Mouse (Mus musculus): ENCODE measurements around the gene Alpk3. TPM values are rescaled to one million over a fixed set of nuclear protein-coding genes. Genes with fewer than 3 reads are reported as not detected.
"Not testable (repeated sequence)": the region's sequence is repeated elsewhere in the genome, so short reads cannot be mapped to it uniquely, and the experiment has no call there.

The Alpk3 gene
- polyA plus RNA-seq, 1 experiment from 2014 or later, result 1.0 TPM

DNA sequence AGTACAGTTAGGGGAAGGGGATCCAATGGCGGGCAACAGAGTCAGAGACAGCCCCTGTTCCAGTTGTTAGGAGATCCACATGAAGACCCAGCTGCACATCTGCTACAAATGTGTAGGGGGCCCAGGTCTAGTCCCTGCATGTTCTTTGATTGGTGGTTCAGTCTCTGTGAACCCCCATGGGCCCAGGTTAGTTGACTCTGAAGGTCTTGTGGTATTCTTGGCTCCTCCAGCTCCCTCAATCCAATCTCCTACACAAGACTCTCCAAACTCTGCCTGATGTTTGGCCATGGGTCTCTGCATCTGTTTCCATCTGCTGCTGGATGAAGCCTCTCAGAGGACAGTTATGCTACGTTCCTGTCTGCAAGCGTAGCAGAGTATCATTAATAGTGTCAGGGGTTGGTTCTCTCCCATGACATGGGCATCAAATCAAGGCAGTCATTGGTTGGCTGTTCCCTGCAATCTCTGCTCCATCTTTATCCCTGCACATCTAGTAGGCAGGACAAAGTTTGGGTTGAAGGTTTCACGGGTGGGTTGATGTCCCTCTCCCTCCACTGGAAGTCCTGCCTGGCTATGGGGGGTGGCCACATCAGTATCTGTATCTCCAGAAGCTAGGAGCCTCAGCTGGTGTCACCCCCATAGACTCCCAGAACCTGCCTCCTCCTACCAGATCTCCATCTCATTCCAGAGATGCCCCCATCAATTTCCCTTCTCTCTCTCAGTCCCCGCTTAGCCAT is 82.4 kb downstream of the Alpk3 start:
- Histone ChIP-seq H3K27ac (ENCODE audit: low read depth, low read length) (no peak overlapping the region), H3K4me1 (replicated peaks; ENCODE audit: control insufficient read depth, insufficient read depth, low read length) (no peaks in the 10 kb centered on the region), H3K9me3 (ENCODE audit: control insufficient read depth) (no peaks in the 10 kb centered on the region), H3K9ac (ENCODE audit: low read depth, low read length) (no peak overlapping the region), H3K27me3 (replicated peaks; ENCODE audit: control insufficient read depth, insufficient read depth, low read length) (no peaks in the 10 kb centered on the region), H3K36me3 (ENCODE audit: control insufficient read depth, insufficient read depth) (no peaks in the 10 kb centered on the region), H3K4me3 (ENCODE audit: low read depth, low read length) (no peak overlapping the region), H3K4me2 (replicated peaks; ENCODE audit: low read depth) (no peak overlapping the region)
- 91% methylated on average over 5 of the region's 5 CpGs for WGBS
- no peak for TF ChIP-seq CTCF (IDR thresholded peaks at IDR 0.05; ENCODE audit: low read depth)
- ATAC-seq, result no peak

DNA sequence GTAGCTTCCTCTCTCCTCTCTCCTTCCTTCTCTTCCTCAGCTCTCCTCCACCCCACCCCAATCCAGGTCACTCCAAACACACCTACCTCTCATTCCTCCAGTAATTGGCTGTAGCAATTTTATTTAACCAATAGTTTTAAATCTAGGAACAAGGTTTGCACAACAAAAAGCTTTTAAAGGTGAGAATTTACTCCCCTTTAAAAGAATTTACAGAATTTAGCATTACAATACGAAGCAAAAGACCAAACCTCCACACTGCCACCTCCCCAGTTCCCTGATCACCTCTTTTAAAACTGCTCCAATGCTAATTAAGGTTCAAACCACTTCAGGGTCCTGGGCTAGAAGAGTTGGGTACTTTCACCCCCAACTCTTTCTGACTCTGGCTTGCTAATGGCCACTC is 84.1 kb downstream of the Alpk3 start:
- H3K27me3 ChIP-seq (replicated peaks; ENCODE audit: control insufficient read depth, insufficient read depth, low read length), result no peaks in the 10 kb centered on the region
- ATAC-seq, result no peak
- no peak overlapping the region for H3K4me2 ChIP-seq (replicated peaks; ENCODE audit: low read depth)
- H3K9ac ChIP-seq (ENCODE audit: low read depth, low read length), result no peak overlapping the region
- H3K4me3 ChIP-seq (ENCODE audit: low read depth, low read length), result no peak overlapping the region
- H3K27ac ChIP-seq (ENCODE audit: low read depth, low read length), result no peak overlapping the region
- no peaks in the 10 kb centered on the region for H3K36me3 ChIP-seq (ENCODE audit: control insufficient read depth, insufficient read depth)
- no peaks in the 10 kb centered on the region for H3K9me3 ChIP-seq (ENCODE audit: control insufficient read depth)
- H3K4me1 ChIP-seq (replicated peaks; ENCODE audit: control insufficient read depth, insufficient read depth, low read length), result no peaks in the 10 kb centered on the region
- WGBS, result 79% methylated on average over 1 of the region's 1 CpGs
- TF ChIP-seq CTCF (IDR thresholded peaks at IDR 0.05; ENCODE audit: low read depth), result no peak

DNA sequence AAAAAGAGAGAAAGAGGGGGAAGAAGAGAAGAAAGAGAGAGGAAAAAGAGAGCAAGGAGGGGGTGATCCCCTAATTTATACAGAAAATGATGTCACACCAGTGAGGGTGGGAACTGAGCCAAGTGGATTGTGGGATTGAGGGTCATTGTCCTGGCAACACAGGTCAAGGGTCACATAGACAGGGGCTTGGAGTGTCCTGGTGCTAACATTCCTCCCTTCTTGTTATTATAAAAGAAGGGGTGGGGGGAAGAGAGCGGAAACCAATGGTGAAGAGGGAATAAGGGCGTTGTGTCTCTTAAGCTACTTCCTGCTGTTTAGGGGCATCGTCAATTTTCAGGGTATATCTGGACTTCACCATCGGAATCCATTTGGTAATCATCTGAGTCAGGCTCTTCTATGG is 85.7 kb downstream of the Alpk3 start:
- 60% methylated on average over 4 of the region's 4 CpGs for WGBS
- H3K9ac ChIP-seq (ENCODE audit: low read depth, low read length); H3K27ac ChIP-seq (ENCODE audit: low read depth, low read length); H3K27me3 ChIP-seq (replicated peaks; ENCODE audit: control insufficient read depth, insufficient read depth, low read length); H3K4me1 ChIP-seq (replicated peaks; ENCODE audit: control insufficient read depth, insufficient read depth, low read length); H3K9me3 ChIP-seq (ENCODE audit: control insufficient read depth); ATAC-seq; H3K36me3 ChIP-seq (ENCODE audit: control insufficient read depth, insufficient read depth); H3K4me2 ChIP-seq (replicated peaks; ENCODE audit: low read depth); H3K4me3 ChIP-seq (ENCODE audit: low read depth, low read length): not testable (repeated sequence)

DNA sequence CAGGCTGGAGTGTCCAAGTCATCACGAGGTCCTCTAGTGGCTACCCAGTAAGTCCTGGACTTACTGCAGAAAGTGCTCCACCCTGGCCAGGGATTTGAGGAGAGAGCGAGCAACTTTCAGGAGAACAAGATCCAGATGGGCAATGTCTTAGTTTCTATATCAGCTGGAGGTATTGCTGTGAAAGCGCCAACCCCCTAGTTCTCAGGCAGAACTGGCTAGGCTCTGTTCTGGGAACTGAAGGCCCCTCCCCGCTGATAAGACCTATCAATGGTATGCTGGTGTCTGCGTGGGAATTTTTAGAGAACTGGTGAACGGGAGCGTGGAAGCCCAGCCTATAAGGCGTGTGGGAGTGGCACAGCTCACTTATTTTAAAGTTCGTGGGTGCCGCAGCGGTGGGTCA is 92.4 kb downstream of the Alpk3 start:
- Histone ChIP-seq H3K9ac (ENCODE audit: low read depth, low read length) (no peak overlapping the region), H3K36me3 (ENCODE audit: control insufficient read depth, insufficient read depth) (no peaks in the 10 kb centered on the region), H3K27me3 (replicated peaks; ENCODE audit: control insufficient read depth, insufficient read depth, low read length) (no peaks in the 10 kb centered on the region), H3K9me3 (ENCODE audit: control insufficient read depth) (no peaks in the 10 kb centered on the region), H3K4me3 (ENCODE audit: low read depth, low read length) (no peak overlapping the region), H3K4me1 (replicated peaks; ENCODE audit: control insufficient read depth, insufficient read depth, low read length) (no peaks in the 10 kb centered on the region), H3K4me2 (replicated peaks; ENCODE audit: low read depth) (no peak overlapping the region), H3K27ac (ENCODE audit: low read depth, low read length) (no peak overlapping the region)
- 74% methylated on average over 11 of the region's 11 CpGs for WGBS
- TF ChIP-seq CTCF (IDR thresholded peaks at IDR 0.05; ENCODE audit: low read depth), result no peak
- ATAC-seq, result no peak

DNA sequence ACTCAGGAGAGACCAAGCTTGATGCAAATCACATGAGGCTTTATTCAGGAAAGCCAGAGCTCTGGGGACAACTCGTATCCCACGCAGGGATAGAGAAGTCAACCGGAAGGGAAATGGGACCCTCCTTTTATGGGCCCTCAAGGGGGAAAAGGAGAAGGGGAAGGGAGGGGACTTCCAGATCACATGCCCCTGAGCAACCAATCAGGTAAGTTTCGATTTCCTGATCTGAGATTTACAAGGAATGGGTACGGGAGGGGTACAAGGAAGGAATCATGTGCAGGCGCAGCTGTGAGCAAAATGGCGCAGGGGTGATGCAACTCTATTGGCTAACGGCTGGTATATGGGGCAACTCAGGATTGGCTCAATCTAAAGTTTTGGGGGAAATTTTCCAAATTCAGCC is 93.8 kb downstream of the Alpk3 start:
- ATAC-seq, result no peak
- Histone ChIP-seq H3K27me3 (replicated peaks; ENCODE audit: control insufficient read depth, insufficient read depth, low read length) (no peaks in the 10 kb centered on the region), H3K4me1 (replicated peaks; ENCODE audit: control insufficient read depth, insufficient read depth, low read length) (no peaks in the 10 kb centered on the region), H3K4me3 (ENCODE audit: low read depth, low read length) (no peak overlapping the region), H3K9me3 (ENCODE audit: control insufficient read depth) (no peaks in the 10 kb centered on the region), H3K9ac (ENCODE audit: low read depth, low read length) (no peak overlapping the region), H3K36me3 (ENCODE audit: control insufficient read depth, insufficient read depth) (no peaks in the 10 kb centered on the region), H3K27ac (ENCODE audit: low read depth, low read length) (no peak overlapping the region), H3K4me2 (replicated peaks; ENCODE audit: low read depth) (no peak overlapping the region)
- 95% methylated on average over 8 of the region's 8 CpGs for WGBS
- TF ChIP-seq CTCF (IDR thresholded peaks at IDR 0.05; ENCODE audit: low read depth), result no peak

DNA sequence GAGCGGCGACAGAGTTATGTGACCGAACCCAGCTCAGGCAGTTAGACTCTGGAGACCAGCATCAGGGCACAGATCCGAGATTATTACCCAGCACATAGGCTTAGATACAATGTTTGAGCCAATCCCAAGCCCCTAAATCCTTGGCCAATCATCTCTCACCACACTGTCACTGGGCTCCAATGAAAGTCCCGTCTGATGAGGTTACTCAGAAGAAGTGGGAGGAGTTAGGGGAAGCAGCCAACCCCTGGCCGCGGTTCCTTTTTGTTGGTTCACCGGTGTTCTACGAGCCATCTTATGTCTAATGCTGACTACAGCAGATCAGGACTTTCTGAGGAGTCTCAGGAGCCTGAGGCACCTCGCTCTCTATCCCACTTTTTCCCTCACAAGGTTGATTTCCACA is 94.9 kb downstream of the Alpk3 start:
- 96% methylated on average over 10 of the region's 10 CpGs for WGBS
- no peak for ATAC-seq
- Histone ChIP-seq H3K4me1 (replicated peaks; ENCODE audit: control insufficient read depth, insufficient read depth, low read length) (no peaks in the 10 kb centered on the region), H3K27ac (ENCODE audit: low read depth, low read length) (no peak overlapping the region), H3K4me3 (ENCODE audit: low read depth, low read length) (no peak overlapping the region), H3K4me2 (replicated peaks; ENCODE audit: low read depth) (no peak overlapping the region), H3K9me3 (ENCODE audit: control insufficient read depth) (no peaks in the 10 kb centered on the region), H3K27me3 (replicated peaks; ENCODE audit: control insufficient read depth, insufficient read depth, low read length) (no peaks in the 10 kb centered on the region), H3K9ac (ENCODE audit: low read depth, low read length) (no peak overlapping the region), H3K36me3 (ENCODE audit: control insufficient read depth, insufficient read depth) (no peaks in the 10 kb centered on the region)
- TF ChIP-seq CTCF (IDR thresholded peaks at IDR 0.05; ENCODE audit: low read depth), result no peak

DNA sequence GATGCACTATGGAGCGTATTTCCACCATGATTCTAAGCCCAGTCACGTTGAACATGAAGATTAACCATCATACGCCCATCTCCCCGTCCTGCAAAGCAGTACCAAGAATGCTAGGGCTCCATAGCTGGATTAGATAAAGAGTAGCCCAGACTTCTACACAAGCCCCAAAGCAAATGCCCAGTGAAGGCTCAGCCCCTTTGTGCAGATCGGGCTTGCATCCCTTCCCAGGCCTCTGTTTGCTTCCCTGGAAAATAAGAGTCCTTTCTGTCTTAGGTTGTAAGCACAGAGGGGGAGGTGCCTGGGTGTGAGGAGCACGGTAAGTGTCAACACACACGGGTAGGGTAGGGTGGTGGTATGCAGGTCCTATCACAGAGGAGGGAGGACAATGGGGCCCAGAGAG is 95.4 kb downstream of the Alpk3 start:
- Histone ChIP-seq H3K27me3 (replicated peaks; ENCODE audit: control insufficient read depth, insufficient read depth, low read length) (no peaks in the 10 kb centered on the region), H3K36me3 (ENCODE audit: control insufficient read depth, insufficient read depth) (no peaks in the 10 kb centered on the region), H3K4me2 (replicated peaks; ENCODE audit: low read depth) (no peak overlapping the region), H3K27ac (ENCODE audit: low read depth, low read length) (no peak overlapping the region), H3K4me1 (replicated peaks; ENCODE audit: control insufficient read depth, insufficient read depth, low read length) (0 out of 2 replicates have a peak, but pooled peaks cover 2% of the 10 kb centered on the region), H3K9me3 (ENCODE audit: control insufficient read depth) (no peaks in the 10 kb centered on the region), H3K9ac (ENCODE audit: low read depth, low read length) (no peak overlapping the region), H3K4me3 (ENCODE audit: low read depth, low read length) (no peak overlapping the region)
- no peak for ATAC-seq
- 72% methylated on average over 7 of the region's 7 CpGs for WGBS
- no peak for TF ChIP-seq CTCF (IDR thresholded peaks at IDR 0.05; ENCODE audit: low read depth)
